Mouse (Mus musculus) layer of hippocampus, postnatal 36 days (tissue): ENCODE results near the gene Olfr599. TPM values are rescaled to one million over a fixed set of nuclear protein-coding genes. Genes with fewer than 3 reads are reported as not detected.
"Not testable (repeated sequence)": the region's sequence is repeated elsewhere in the genome, so short reads cannot be mapped to it uniquely, and the experiment has no call there.

Experiments
- DNase-seq, 2 experiments: peaks; one replicate each; pipeline ENCODE4 v3.0.0; 2022
- total RNA-seq, 2 experiments: library from RNA; stranded (reverse); gene quantifications; 2 replicates each; pipeline ENCODE4 v1.2.3; 2021

Olfr599 gene
- total RNA-seq = not detected

DNA sequence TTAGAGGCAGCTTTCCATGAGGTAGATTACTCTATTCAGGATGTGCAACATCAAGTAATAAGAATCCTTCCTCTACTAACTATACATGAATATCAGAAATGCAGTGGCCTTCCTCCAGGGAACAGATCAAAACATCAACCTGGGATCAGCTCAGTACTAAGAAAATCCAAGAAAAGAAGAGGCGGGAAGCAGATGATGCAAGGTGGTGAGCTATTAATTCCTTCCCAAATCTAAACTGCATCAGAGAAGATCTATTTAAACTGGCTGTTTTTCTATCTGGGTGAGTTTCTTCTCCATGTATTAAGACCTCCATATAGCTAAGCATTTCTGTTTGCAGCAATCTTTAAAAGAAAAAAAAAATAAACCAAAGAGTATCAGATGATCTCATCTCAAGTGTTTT lies at the start of gene Olfr599:
Gene Olfr599, plus strand, starts transcription at position 301 of the 400 bp plus-strand sequence.
- no peak for DNase-seq

DNA sequence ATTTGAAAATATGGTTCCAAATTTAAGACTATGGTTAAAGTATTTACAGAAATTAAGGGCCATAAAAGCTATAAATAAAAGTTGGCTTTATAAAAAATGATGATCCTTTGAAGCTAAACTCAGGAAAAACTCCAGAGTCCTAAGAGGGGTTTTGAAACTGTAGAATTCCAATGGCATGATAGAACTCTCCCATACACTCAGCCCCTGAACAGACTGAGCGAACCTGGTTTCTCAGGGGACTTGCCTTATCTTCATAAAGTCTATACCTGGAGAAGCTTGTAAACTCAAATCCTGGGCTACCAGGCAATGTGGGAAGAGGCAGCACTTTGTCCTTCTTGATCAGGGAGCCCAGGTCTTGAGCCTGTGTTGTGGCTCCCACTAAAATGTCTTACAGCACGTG lies 30.4 kb upstream of the Olfr599 start, which contains the start of gene Olfr596:
Gene Olfr596, plus strand, starts transcription at position 301 of the 400 bp plus-strand sequence.
- DNase-seq = not testable (repeated sequence)

DNA sequence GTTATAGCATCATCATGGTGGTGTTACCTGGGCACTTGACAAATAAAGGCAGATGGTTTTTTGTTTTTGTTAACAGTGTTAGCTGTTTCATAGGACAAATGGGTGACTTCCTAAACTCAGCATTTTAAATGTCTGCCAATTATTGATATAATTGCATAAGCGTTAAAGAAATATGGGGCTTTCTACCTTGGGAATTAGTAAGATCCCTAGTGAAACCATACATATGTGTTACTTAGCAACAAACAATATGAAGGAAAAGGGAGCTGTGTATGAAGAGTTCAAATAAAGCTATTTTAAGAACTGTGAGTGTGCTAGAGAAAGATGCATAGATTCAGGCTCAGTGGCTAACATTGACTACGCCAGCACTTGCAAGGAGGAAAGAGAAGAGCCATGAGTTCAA lies 19.7 kb upstream of the Olfr599 start, which contains the start of gene Olfr597:
Gene Olfr597, plus strand, starts transcription at position 301 of the 400 bp plus-strand sequence.
- not testable (repeated sequence) for DNase-seq

DNA sequence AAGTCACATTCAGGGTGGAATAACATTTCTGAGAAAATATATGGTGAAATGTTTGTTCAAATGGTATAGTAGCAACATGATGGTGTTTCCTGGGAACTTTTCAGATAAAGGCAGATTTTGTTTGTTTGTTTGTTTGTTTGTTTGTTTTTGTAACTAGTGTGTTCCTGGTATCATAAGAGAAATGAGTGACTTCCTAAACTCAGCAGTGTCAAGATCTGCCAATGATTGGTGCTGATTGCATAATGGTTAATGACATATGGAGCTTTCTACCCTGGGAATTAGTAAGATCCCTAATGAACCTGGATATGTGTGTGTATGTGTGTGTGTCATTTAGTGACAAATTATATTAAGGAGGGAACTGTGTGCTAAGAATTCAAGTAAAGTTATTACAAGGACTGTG lies 12.4 kb upstream of the Olfr599 start, which contains the start of gene Olfr598:
Gene Olfr598, plus strand, starts transcription at position 301 of the 400 bp plus-strand sequence.
- no peak for DNase-seq

DNA sequence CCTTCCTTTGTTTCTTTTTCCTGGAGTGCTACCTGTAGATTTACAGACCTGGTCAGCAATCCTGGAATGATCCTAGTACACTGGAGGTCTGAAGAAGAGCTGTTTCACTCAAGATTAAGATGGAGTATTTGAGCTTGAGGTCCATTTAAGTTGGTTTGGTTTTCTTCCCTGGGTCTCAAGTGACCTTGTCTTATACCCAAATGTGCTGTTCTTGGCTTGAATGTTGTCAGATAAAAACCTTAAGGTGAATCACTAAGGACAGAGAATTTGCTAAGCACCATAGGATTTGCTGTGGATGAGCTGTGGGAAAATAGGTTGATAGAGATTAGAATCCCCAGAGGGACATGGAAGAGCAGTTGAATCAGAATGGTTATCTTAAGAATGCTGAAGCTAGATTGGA lies 13.9 kb downstream of the Olfr599 start, which contains the start of gene Olfr600:
Gene Olfr600, minus strand, starts transcription at position 101 of the 400 bp plus-strand sequence.
- DNase-seq = no peak

DNA sequence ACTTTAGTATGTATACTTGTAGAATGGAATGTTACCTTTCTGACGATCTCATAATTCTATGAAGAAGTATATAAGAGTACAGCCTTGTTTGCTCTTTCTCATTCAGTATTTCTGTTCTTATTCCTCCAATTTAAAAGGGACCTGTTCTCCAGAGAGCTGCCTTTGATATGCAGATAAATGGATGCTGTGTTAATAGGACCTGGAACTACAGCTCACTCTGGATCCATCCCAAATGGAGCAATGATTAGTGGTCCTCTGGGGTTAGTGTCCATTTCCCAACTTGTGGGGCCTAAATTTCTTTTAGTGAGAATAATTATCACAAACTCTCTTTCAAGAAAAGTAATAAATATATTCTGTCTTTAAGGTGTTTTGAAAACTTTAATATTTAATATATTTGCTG lies 26.8 kb downstream of the Olfr599 start, which contains the start of gene Olfr601:
Gene Olfr601, minus strand, starts transcription at position 101 of the 400 bp plus-strand sequence.
- no peak for DNase-seq

DNA sequence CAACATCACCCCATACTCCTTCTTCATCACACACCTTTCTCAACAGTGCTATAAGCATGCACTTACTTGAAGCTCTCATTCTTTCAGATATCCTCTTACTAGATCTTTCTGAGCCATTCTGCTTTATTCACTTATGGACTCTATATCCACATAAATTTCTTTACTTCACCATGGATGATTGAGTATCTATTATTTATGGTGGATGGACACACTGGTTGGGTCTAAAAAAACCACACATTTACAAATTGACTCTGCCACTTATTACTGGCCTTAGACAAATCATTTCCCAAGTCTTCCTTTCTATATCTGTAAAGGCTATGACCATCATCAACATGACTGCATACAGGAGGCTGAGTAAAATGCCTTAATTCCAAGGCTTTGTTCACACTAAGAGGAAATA lies 50.4 kb downstream of the Olfr599 start, which contains the start of gene Olfr603:
Gene Olfr603, minus strand, starts transcription at position 101 of the 400 bp plus-strand sequence.
- DNase-seq = no peak

Other genes with a start within 250 kb of the Olfr599 start
- gene Olfr585, start 238.2 kb upstream of the Olfr599 start, total RNA-seq = not detected
- gene Olfr586, start 210.3 kb upstream of the Olfr599 start, total RNA-seq = not detected
- gene Olfr588-ps1, start 195.0 kb upstream of the Olfr599 start, total RNA-seq = not detected
- gene Olfr589, start 179.6 kb upstream of the Olfr599 start, total RNA-seq = not detected
- gene Olfr591, start 157.6 kb upstream of the Olfr599 start, total RNA-seq = not detected
- gene Olfr592, start 151.1 kb upstream of the Olfr599 start, total RNA-seq = not detected
- gene Olfr593, start 124.1 kb upstream of the Olfr599 start, total RNA-seq = not detected
- gene Olfr594, start 118.9 kb upstream of the Olfr599 start, total RNA-seq = not detected
- gene Usp17ld, start 83.4 kb upstream of the Olfr599 start, total RNA-seq = not detected
- gene Olfr596, start 30.3 kb upstream of the Olfr599 start, total RNA-seq = not detected
- not detected for gene Olfr597, start 19.6 kb upstream of the Olfr599 start, total RNA-seq
- not detected for gene Olfr598, start 12.3 kb upstream of the Olfr599 start, total RNA-seq
- gene Olfr600, start 13.8 kb downstream of the Olfr599 start, total RNA-seq = not detected
- gene Olfr601, start 26.7 kb downstream of the Olfr599 start, total RNA-seq = not detected
- not detected for gene Olfr603, start 50.3 kb downstream of the Olfr599 start, total RNA-seq
- not detected for gene Usp17lc, start 79.2 kb downstream of the Olfr599 start, total RNA-seq
- gene Olfr605, start 109.5 kb downstream of the Olfr599 start, total RNA-seq = not detected
- not detected for gene Olfr606, start 113.1 kb downstream of the Olfr599 start, total RNA-seq
- not detected for gene Olfr607, start 128.2 kb downstream of the Olfr599 start, total RNA-seq
- not detected for gene Olfr608, start 134.0 kb downstream of the Olfr599 start, total RNA-seq
- not detected for gene Olfr609, start 162.1 kb downstream of the Olfr599 start, total RNA-seq
- gene Olfr610, start 176.2 kb downstream of the Olfr599 start, total RNA-seq = not detected
- not detected for gene Olfr611, start 184.9 kb downstream of the Olfr599 start, total RNA-seq
- not detected for gene Olfr612, start 206.8 kb downstream of the Olfr599 start, total RNA-seq
- gene Olfr613, start 212.2 kb downstream of the Olfr599 start, total RNA-seq = not detected
- not detected for gene Olfr615, start 220.2 kb downstream of the Olfr599 start, total RNA-seq
- gene Olfr616, start 233.2 kb downstream of the Olfr599 start, total RNA-seq = not detected
- gene Olfr617, start 237.1 kb downstream of the Olfr599 start, total RNA-seq = not detected